Mouse (Mus musculus): ENCODE data around the gene Ust.

Gene Ust

DNA sequence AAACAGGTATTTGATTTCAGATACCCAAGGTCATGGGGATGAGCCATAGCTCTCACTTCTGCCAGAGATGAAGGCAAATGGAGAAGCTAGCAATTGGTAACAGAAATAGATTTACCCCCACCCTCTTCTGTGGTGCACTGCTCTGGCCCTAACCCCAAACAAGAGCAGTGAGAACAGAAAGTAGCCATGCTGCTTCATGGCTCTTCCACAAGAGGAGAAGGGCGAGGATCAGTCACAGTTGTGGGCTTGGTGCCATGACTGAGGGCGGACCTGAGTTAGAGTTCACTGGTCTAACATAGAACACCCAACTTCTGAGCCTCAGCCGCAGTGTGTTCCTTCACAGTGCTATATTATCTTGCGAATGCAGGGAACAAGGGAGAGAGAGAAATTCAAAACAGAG lies 13.8 kb downstream of the Ust start:
- no peak for DNase-seq (ENCODE audit: extremely low spot score, low spot score)

GRCm38 (mm10) chr10:8498951-8499891 lies 19.4 kb downstream of the Ust start:
- DNase-seq (ENCODE audit: extremely low spot score, low spot score) = no peak

GRCm38 (mm10) chr10:8495543-8496141 lies 23.0 kb downstream of the Ust start:
- DNase-seq (ENCODE audit: extremely low spot score, low spot score) = no peak

DNA sequence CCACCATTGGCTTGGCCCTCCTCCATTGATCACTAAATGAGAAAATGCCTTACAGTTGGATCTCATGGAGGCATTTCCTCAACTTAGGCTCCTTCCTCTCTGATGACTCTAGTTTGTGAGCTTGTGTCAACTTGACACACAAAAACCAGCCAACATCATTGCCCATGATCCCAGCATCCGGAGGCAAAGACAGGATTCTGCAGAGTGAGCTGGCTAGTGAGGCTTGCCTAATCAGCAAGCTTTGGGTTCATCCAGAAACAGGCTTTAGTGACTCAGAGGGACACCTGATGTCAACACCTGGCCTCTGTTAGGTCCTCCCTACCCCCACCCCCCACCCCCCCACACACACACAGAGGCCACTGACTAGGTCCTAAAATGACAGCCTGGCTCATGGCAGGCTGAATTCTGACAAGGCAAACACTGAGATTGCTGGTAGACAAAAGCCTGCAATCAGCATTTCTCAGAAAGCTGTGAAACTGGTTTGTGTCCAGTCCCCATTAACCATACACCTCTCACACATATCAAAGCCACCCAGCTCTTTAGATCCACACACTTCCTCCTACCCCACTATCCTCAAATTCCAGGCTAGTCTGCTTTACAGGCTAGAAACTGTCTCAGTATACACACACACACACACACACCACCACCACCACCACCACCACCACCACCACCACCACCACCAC lies 26.6 kb downstream of the Ust start:
- DNase-seq (ENCODE audit: extremely low spot score, low spot score) = no peak

DNA sequence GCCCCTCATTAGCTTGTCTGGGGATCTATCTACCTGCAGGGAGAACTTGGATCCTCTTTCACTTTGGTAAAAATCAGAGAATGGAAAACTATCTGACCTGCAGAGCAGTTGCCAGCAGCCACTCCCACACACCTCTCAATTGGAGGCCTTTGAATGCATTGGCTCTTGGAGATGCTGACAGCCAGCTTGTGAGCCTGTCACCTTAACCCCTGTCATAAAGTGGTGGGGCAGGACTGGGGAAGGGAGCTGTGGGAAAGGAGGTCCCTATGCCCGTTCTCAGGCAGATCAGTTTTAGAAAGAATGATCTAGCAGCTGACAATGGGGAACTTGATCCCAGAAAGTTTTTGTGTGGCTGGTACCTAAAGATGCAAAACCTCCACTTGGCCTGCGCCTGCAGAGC lies 31.2 kb downstream of the Ust start:
- no peak for DNase-seq (ENCODE audit: extremely low spot score, low spot score)

DNA sequence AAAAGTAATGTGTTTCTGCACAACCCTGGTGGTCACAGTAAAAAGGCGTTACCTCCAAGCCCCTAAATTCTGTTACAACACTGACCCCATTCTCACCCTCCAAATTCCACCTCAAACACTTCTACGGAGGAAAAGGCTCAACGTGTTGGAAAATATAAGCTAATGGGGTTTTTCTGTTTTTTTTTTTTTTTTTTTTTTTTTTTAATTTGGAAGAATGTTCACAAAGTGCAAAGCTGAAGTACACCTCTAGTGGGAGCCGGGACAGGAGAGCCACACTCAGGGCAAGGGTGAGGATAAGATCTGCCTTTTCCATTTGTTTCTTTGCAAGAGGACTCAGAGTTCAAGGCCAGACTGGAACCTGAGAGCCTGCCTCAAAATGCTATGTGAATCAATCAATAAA lies 34.1 kb downstream of the Ust start:
- no peak for DNase-seq (ENCODE audit: extremely low spot score, low spot score)

DNA sequence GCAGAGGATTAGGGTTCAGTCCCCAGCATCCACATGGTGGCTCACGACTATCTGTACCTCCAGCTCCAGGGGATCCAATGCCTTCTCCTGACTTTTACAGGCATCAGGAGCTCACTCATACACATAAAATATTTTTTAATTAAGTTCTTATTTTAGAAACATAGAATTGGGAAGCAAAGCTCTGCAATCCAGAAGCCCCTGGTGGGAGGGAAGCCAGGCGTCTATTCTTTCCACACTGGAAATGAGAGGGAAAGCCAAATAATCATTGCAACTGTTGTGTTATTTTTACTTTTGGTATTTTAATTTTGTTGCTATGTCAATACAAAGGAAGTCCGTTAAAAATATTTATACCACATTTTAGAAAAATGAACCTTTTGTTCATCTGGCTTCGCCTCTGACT lies 35.8 kb downstream of the Ust start:
- no peak for DNase-seq (ENCODE audit: extremely low spot score, low spot score)

DNA sequence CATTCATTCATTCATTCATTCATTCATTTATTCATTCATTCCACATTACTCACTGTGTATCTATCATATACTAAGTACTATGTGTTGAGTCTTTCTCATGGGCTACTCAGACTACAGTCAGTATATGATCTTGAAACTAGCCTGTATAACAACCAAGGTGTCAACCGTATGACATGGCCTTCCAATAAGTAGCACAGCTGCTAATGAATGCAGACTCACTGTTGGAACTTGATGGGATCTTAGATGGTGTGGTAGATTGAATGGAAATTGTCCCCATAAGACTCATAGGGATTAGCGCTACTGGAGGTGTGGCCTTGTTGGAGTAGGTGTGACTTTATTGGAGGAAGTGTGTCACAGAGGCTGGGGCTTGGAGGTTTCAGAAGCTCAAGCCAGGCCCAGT lies 38.8 kb downstream of the Ust start:
- no peak for DNase-seq (ENCODE audit: extremely low spot score, low spot score)

- no peak for DNase-seq (ENCODE audit: extremely low spot score, low spot score)
Observed at GRCm38 (mm10) chr10:8477936-8478335, 40.7 kb downstream of the Ust start.

DNA sequence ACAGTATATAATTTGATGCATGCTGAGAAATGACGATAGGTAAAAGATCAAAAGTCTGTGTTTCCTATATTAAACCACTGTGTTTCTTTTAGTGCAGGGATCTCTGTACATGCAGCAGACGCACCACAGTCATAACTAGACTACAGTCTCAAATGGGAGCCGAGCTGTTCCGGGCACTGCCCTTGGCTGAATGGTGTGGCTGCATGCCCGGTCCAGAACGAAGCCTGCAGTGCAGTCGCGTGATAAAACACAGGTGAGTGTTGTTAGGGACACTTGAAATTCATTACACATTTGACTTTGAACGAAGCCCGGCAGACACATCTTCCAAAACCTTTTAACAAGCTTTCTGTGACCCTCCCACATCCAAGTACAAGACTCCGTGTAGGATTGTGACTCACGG lies 46.6 kb downstream of the Ust start:
- no peak for DNase-seq (ENCODE audit: extremely low spot score, low spot score)

DNA sequence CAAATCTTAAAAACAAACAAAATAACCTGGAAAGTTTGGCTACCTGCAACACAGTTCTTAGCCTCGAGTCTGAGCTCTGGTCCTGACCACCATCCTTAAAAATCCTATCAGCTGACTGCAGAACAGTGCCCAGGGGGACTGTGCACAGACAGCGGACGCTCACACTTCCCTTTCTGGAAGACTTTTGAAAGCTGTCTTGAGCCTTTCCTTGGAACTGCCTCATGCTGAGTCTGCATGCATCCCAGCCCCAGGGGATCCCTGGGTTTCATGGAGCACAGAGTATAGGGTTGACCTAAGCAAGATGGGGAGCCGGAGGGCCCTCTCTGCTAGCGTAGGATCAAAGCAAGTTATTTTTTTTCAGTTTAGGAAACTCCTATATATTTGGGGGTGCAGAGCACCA lies 47.6 kb downstream of the Ust start:
- no peak for DNase-seq (ENCODE audit: extremely low spot score, low spot score)

DNA sequence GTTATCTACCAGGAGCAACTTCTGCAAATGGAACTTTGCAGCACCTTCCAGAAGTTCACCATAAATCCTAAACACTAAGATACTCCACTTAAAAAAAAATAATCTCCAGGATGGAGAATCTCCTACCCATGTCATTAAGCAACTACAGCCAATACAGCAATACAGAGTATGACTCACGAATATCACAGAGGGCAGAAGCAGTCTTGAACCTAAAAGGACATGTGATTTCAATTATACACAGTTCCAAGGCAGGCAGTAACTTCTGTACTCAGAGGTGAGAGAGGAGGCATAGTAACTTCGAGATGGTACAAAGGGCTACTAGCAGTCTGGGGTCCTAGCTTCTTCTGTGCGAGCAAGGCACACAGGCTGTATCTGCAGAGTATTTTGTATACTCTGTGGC lies 49.1 kb downstream of the Ust start:
- no peak for DNase-seq (ENCODE audit: extremely low spot score, low spot score)

- DNase-seq (ENCODE audit: extremely low spot score, low spot score) = no peak
Observed at GRCm38 (mm10) chr10:8468651-8469386, 49.8 kb downstream of the Ust start.

- no peak for DNase-seq (ENCODE audit: extremely low spot score, low spot score)
Observed at GRCm38 (mm10) chr10:8465918-8466317, 52.7 kb downstream of the Ust start.

DNA sequence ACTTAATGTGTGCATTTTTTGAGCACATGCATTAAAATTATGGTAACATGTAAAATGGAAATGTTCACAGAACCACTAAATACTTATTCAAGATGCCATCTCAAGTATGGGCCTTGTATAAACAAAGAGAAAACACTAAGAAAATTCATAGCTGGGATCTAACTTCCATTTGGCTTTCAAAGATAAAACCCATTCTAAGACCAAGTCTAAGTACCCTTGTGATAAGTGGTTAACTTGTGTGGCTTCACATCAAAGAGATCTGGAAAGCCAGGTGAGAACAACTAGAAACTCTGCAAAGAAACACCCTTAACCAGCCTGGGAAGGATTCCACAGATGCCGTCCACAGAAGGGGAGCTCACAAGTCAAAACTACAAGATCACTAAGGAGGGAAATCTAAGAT lies 53.4 kb downstream of the Ust start:
- DNase-seq (ENCODE audit: extremely low spot score, low spot score) = no peak

DNA sequence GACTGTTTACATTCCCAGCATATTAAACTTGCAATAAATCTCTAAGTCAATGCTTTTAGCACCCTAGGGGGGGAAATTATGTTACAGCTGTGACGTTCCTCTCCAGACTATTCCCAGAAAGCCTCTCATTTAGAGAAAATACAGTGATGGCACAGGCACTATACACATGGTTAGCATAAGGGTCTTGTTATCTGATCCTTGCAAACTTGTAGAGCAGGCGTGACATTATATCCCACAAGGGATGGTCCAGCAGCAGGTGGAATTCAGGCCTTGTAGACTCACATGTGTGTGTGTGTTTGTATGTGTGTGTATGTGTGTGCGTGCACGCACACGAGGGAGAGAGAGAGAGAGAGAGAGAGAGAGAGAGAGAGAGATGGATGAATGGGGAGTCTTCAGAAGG lies 57.3 kb downstream of the Ust start:
- no peak for DNase-seq (ENCODE audit: extremely low spot score, low spot score)

- no peak for DNase-seq (ENCODE audit: extremely low spot score, low spot score)
Observed at GRCm38 (mm10) chr10:8454711-8455110, 63.9 kb downstream of the Ust start.

DNA sequence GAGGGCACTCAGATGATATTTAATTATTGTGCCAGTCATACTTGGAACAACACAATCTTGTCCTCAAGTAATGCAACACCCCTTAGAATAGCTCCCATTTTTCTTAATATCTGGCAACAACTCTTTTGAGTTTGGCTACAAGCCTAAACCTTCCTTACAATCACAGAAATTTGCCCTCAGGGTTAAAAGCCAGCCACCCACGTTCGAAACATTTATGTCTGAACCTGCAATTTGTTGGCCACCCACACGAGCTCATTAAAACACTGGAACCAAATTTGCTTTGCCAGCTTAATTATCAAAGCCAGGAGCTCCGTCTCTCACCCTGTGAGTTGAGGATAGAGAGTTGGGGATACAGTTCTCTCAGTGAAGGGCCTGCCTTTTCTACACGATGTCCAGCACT lies 70.9 kb downstream of the Ust start:
- no peak for DNase-seq (ENCODE audit: extremely low spot score, low spot score)

- no peak for DNase-seq (ENCODE audit: extremely low spot score, low spot score)
Observed at GRCm38 (mm10) chr10:8446972-8447371, 71.7 kb downstream of the Ust start.

DNA sequence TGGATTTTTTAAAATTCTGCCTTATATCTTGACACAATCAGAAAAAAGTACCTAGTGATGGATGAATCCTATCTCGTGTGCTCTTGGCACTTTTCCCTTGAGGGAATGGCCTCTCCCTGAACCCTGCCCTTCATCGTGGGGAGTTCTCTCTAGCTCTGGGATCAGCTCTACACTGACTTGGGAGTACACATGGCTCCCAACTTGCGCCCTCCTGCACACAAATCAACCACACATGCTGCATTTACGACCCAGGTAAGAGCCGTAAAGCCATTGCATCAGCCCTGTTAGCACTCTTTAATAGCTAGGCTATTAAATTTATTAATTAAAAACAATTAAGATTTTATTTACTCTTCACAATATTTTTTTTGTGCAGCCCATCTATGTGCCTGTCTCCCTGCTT lies 74.6 kb downstream of the Ust start:
- DNase-seq (ENCODE audit: extremely low spot score, low spot score) = no peak

GRCm38 (mm10) chr10:8431857-8432256 lies 86.8 kb downstream of the Ust start:
- DNase-seq (ENCODE audit: extremely low spot score, low spot score) = no peak

Measured in neural tube, embryonic 10.5 days (tissue).